Mouse (Mus musculus) small intestine, adult 2 months (tissue): ENCODE measurements at regions not wholly inside any gene's neighbourhood (a gene's known extent, or its start where the extent isn't known, plus 50 kb on each side); places are given as distances from the start of the nearest gene placed in this dataset.

Source experiments
- CTCF ChIP-seq: fragments of 200-500 bp; IDR thresholded peaks from 2 replicates; pipeline ENCODE4 v1.5.1; 2012; ENCODE audit warnings: low read depth, mild to moderate bottlenecking, control low read depth, inconsistent platforms, low read length, moderate library complexity, mixed read lengths; ENCODE audit not compliant: insufficient replicate concordance, insufficient read length; ENCODE audit errors: extremely low read depth
- POLR2A ChIP-seq: fragments of 200-500 bp; IDR thresholded peaks from 2 replicates; pipeline ENCODE4 v1.6.1; 2012; ENCODE audit warnings: low read depth, mild to moderate bottlenecking, control low read depth, inconsistent platforms, low read length, moderate library complexity

DNA sequence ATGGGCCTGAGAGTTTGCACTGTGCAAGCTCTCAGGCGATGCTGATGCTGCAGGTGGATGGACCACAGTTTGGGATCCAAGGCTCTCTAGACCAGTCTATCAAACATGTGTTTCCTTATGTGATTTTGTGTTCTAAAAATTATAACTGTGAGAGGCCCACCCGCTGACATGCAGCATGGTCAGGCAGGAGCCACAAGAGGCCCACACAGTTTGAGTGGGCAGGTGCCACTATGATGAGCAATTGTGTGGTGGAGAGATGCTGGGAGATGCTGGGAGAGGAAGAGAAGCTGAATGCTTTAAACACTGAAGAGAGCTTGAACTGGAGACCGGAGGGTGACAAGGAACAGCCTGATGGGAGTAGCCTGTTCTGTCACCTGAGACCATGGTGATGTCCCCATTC lies 287.3 kb downstream of the Fam84b start:
- TF ChIP-seq CTCF (no peak), POLR2A (no peak)
